Mouse (Mus musculus): ENCODE measurements around the gene Hnf1a.
A peak's percentile ranks its signal among the peaks of the same experiment; 100 is the strongest.
"Not testable (repeated sequence)": the region's sequence is repeated elsewhere in the genome, so short reads cannot be mapped to it uniquely, and the experiment has no call there.

Hnf1a gene

GRCm38 (mm10) chr5:114941138-114941537 lies 29.8 kb downstream of the Hnf1a start:
- not testable (repeated sequence) for DNase-seq

DNA sequence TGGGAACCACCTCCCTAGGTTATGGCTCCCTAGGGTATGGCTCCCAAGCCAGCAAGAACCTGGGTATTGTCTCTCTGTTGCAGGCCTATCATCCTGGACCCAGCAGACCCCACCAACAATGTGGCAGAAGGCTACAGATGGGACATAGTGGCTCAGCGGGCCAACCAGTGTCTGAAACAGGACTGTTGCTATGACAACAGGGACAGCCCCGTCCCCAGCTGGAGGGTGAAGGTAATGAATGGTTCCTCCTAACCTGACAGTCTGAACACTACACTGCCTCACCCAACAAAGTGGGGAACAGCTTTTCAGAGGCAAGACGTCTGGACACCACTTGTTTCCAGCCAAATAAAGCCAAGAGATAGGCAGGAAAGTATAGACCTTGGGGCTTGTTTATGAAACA lies 35.1 kb downstream of the Hnf1a start:
- DNase-seq: no peak

DNA sequence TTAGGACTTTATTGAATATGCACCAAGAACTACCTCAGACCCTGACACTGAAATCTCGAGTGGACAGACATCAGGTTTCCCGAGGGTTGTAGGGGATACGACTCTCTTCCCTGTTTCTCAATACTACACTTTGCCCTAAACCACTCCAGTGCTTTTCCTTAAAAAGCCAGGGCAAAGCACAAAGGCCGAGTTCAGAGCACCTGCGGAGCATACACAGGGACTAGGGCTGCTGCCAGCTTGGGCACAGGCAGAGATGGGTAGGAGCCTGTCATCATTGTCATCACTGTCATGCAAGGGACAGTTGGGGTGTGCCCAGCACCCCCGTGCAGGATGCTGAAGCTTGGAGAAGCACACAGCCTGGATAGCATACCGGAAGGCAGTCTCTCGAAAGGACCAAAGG lies 37.7 kb downstream of the Hnf1a start:
- no peak for DNase-seq

GRCm38 (mm10) chr5:114931626-114932025 lies 39.3 kb downstream of the Hnf1a start:
- DNase-seq: no peak

- DNase-seq: no peak
Measured at GRCm38 (mm10) chr5:114926753-114927152, 44.1 kb downstream of the Hnf1a start.

GRCm38 (mm10) chr5:114926153-114926684 lies 44.7 kb downstream of the Hnf1a start:
- DNase-seq: no peak

DNA sequence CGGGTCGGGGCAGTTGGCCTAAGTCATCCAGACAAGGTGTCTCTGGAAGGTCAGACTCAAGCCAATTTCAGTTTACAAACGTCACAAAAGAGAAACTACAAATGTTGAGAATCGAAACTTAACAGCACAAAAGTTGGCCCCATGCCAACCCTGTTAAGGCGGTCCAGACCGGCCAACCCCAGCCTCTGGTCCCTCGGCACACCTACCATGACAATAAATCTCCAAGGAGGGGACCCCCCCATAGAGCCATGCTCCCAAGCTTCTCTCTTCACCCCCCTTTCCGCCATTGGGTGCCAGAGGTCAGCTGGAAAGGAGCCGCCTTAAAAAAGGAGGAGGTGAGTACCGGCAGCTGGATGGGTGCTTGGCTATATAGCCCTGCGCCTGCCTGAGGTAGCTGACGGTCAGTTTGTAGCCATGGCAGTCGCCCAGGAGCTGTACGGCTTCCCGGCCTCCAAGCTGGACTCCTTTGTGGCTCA lies 47.9 kb downstream of the Hnf1a start, which contains the start of gene Oasl1:
TSS of gene Oasl1 (plus strand) at position 243 of the 476 bp plus-strand sequence.
- no peak for DNase-seq

DNA sequence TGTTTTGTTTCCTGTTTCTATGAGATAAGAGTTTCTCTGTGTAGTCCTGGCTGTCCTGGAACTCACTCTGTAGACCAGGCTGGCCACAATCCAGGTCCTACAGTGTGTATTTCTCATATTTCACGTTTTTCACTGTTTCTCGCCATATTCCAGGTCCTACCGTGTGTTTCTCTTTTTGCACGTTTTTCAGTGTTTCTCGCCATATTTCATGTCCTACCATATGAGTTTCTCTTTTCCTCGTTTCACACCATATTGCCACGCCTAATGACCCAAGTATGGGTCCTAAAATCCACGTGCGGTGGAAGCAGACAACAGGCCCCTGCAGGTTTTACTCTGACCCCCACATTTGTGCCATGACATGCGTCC lies 48.5 kb downstream of the Hnf1a start:
- DNase-seq: no peak

DNA sequence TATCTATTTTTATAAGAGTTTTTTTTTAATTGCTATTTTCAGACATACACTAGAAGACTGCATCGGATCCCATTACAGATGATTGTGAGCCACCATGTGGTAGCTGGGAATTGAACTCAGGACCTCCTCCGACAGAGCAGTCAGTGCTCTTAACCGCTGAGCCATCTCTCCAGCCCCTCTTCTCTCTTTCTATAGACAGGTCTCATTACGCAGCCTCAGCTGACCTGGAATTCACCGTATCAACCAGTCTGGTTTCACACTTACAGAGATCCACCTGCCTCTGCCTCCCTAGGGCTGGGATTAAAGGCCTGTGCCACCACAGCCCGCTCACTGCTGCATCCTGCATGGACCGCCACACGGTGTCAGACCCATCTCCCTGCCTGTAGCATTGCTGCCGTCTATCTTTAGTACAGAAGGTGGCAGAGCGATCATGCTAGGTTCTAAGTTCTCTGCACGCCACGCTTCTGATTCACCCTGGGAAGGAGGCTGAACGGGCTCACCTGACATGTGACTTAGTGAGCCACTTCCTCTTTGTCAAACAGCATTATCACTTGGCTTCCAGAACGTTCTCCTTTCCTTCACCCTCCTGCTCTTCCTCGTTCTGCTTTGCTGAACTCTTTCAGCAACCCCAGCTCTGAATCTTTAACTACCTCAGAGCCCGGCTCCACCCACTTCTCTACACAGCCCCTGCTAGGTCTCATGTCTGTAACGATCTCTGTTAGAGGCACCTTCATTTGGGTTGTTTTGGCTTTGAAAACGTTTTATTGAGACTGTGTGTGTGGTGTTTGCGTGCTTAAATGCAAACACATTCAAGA lies 49.1 kb downstream of the Hnf1a start:
- no peak for DNase-seq

DNA sequence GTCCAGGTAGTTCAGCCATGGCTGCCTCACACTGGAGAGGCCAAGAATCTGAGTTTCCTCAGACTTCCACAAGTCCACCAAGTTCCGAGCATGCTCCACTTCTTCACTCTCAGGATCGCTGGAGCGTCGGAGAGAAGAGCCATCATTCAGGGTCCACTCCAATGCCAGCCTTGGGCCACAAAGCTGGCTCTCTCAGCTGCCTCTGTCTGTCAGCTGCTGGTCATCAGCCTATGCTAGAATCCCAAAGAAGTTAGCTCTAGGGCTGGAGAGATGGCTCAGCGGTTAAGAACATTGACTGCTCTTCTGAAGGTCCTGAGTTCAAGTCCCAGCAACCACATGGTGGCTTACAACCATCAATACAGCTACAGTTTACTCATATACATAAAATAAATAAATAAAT lies 53.5 kb downstream of the Hnf1a start:
- not testable (repeated sequence) for DNase-seq

- DNase-seq: no peak
Measured at GRCm38 (mm10) chr5:114916777-114917176, 54.1 kb downstream of the Hnf1a start.

DNA sequence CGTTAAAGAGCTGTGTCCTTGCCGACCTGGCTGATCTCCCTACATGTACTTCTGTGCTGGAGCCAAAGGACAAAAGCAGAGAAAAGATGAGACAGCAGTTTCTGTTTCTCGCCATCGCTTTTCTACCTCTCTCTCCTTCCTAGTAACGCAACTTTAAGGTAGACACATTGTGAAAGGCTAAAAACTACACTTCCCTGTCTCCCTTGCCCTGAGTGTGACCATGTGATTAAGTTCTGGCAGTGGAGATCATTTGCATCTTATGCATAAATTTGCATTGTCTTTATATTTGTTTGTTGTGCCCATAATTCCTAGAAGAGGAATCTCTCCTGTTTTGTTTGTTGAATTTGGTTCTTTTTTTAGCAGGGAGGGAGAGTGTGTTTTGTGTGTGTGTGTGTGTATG lies 55.0 kb downstream of the Hnf1a start:
- DNase-seq: no peak

- peak; percentile 36 for DNase-seq
Measured at GRCm38 (mm10) chr5:114914855-114915254, 56.0 kb downstream of the Hnf1a start.

GRCm38 (mm10) chr5:114913686-114914085 lies 57.2 kb downstream of the Hnf1a start:
- DNase-seq: no peak

- no peak for DNase-seq
Measured at GRCm38 (mm10) chr5:114908598-114909305, 62.1 kb downstream of the Hnf1a start.

GRCm38 (mm10) chr5:114902413-114902812 lies 68.5 kb downstream of the Hnf1a start:
- no peak for DNase-seq

Data from right cerebral cortex, postnatal 25 days (tissue).